Mouse (Mus musculus): ENCODE results near the gene Zfp526. TPM values are rescaled to one million over a fixed set of nuclear protein-coding genes. Genes with fewer than 3 reads are reported as not detected.

Zfp526 gene
- total and polyA plus RNA-seq, 3 experiments: 2.2 to 7.0 (median 6.5) TPM

- no peaks in the 10 kb centered on the region for H3K79me2 ChIP-seq (replicated peaks; ENCODE audit: control insufficient read depth, extremely low read depth, insufficient read depth, poor library complexity, severe bottlenecking)
- no peaks in the 10 kb centered on the region for H3K9me3 ChIP-seq (replicated peaks; ENCODE audit: low read length)
- in situ Hi-C loops (cut with MboI; ENCODE audit: low pct_ligation_motif_present, low pct_unique_long_range_greater_than_20kb, low sequenced_read_pairs): loop anchor here (5.0 to 10.0 kb wide), 2 partner anchors 48 to 94 kb away; no protein-coding TSS in a partner anchor
- peak overlapping the region; percentile 88 for H3K4me2 ChIP-seq (ENCODE audit: insufficient read depth, low read depth, poor library complexity, severe bottlenecking)
- no peak overlapping the region for H3K27ac ChIP-seq (ENCODE audit: insufficient read depth, low read depth)
- TF ChIP-seq HCFC1 (IDR thresholded peaks at IDR 0.05; ENCODE audit: low read depth, low read length): no peak
- no peak for TF ChIP-seq POLR2AphosphoS2 (IDR thresholded peaks at IDR 0.05; ENCODE audit: low read depth, low read length)
- no peak for TF ChIP-seq KAT2A (IDR thresholded peaks at IDR 0.05; ENCODE audit: insufficient replicate concordance, low read length)
- no peak for TF ChIP-seq MAFK (IDR thresholded peaks at IDR 0.05; ENCODE audit: insufficient replicate concordance, low read length)
- no peak for TF ChIP-seq RCOR1 (conservative IDR thresholded peaks at IDR 0.05; ENCODE audit: low read depth, low read length)
- TF ChIP-seq TBP (conservative IDR thresholded peaks at IDR 0.05; ENCODE audit: low read depth, low read length): no peak
- TF ChIP-seq JUND (conservative IDR thresholded peaks at IDR 0.05; ENCODE audit: low read depth, low read length): no peak
- TF ChIP-seq MEF2A (IDR thresholded peaks at IDR 0.05; ENCODE audit: borderline replicate concordance, low read depth, low read length): no peak
- TF ChIP-seq MXI1 (IDR thresholded peaks at IDR 0.05; ENCODE audit: low read depth, low read length): no peak
- no peak for TF ChIP-seq JUN (IDR thresholded peaks at IDR 0.05; ENCODE audit: insufficient read depth, low read depth, low read length)
- no peak for TF ChIP-seq ETS1 (conservative IDR thresholded peaks at IDR 0.05; ENCODE audit: low read depth, low read length)
- dilution Hi-C loops (cut with MboI; ENCODE audit: extremely low pct_ligation_motif_present, extremely low pct_unique_long_range_greater_than_20kb, low sequenced_read_pairs): no loop called here
- peak overlapping the region; percentile 15 for H3K9ac ChIP-seq (ENCODE audit: insufficient read depth, low read depth)
- no peaks in the 10 kb centered on the region for H3K36me3 ChIP-seq (replicated peaks in 1 of 2; ENCODE audit: control insufficient read depth in 1 of 2, insufficient read depth in 1 of 2, low read length in 1 of 2)
- peaks cover 61% of the 10 kb centered on the region for H3K27me3 ChIP-seq (replicated peaks)
- H3K4me1 ChIP-seq (ENCODE audit: control insufficient read depth in 1 of 2, insufficient read depth in 2 of 2): peaks cover 7 to 37% of the 10 kb centered on the region in 2 experiments; a peak in 3 of 4 replicates
- peak overlapping the region in 2 of 3 experiments; percentile 23 to 60 for H3K4me3 ChIP-seq (replicated peaks in 1 of 3; ENCODE audit: low read depth in 2 of 3, low read length in 2 of 3, poor library complexity in 1 of 3)
- DNase-seq (ENCODE audit: extremely low read depth): no peak
Measured at GRCm38 (mm10) chr7:25180512-25180911, 40.7 kb upstream of the Zfp526 start.

GRCm38 (mm10) chr7:25181331-25181790 lies 39.9 kb upstream of the Zfp526 start:
- Histone ChIP-seq H3K4me1 (ENCODE audit: control insufficient read depth in 1 of 2, insufficient read depth in 2 of 2) (peaks cover 7 to 37% of the 10 kb centered on the region in 2 experiments; a peak in 3 of 4 replicates), H3K9me3 (replicated peaks; ENCODE audit: low read length) (no peaks in the 10 kb centered on the region), H3K4me2 (ENCODE audit: insufficient read depth, low read depth, poor library complexity, severe bottlenecking) (peak overlapping the region; percentile 88), H3K36me3 (replicated peaks in 1 of 2; ENCODE audit: control insufficient read depth in 1 of 2, insufficient read depth in 1 of 2, low read length in 1 of 2) (no peaks in the 10 kb centered on the region), H3K4me3 (replicated peaks in 1 of 3; ENCODE audit: low read depth in 2 of 3, low read length in 2 of 3, poor library complexity in 1 of 3) (peak overlapping the region in 2 of 3 experiments; percentile 3 to 33), H3K79me2 (replicated peaks; ENCODE audit: control insufficient read depth, extremely low read depth, insufficient read depth, poor library complexity, severe bottlenecking) (no peaks in the 10 kb centered on the region), H3K27ac (ENCODE audit: insufficient read depth, low read depth) (no peak overlapping the region), H3K27me3 (replicated peaks) (peaks cover 52% of the 10 kb centered on the region), H3K9ac (ENCODE audit: insufficient read depth, low read depth) (peak overlapping the region; percentile 15; the same call in 1 of the 2 replicates)
- TF ChIP-seq MYC (IDR thresholded peaks at IDR 0.05; ENCODE audit: low read depth, low read length) (peak; percentile 44; the same call in 1 of the 2 replicates), POLR2A (IDR thresholded peaks at IDR 0.05; ENCODE audit: low read depth, low read length) (peak; percentile 40; the same call in 1 of the 2 replicates), RAD21 (IDR thresholded peaks at IDR 0.05; ENCODE audit: low read depth, low read length) (peak; percentile 55), MAX (IDR thresholded peaks at IDR 0.05; ENCODE audit: low read length) (peak; percentile 53; the same call in 1 of the 2 replicates), SIN3A (IDR thresholded peaks at IDR 0.05; ENCODE audit: low read length) (peak; percentile 47; the same call in 1 of the 2 replicates), GABPA (IDR thresholded peaks at IDR 0.05; ENCODE audit: insufficient replicate concordance, low read depth, low read length) (no peak), BHLHE40 (IDR thresholded peaks at IDR 0.05; ENCODE audit: low read depth, low read length) (peak; percentile 96), ZKSCAN1 (IDR thresholded peaks at IDR 0.05; ENCODE audit: borderline replicate concordance, low read depth, low read length) (no peak), USF2 (conservative IDR thresholded peaks at IDR 0.05; ENCODE audit: low read depth, low read length) (no peak), RCOR1 (conservative IDR thresholded peaks at IDR 0.05; ENCODE audit: low read depth, low read length) (no peak), ELF1 (IDR thresholded peaks at IDR 0.05; ENCODE audit: low read depth, low read length) (peak; percentile 56; the same call in 1 of the 2 replicates), MAFK (IDR thresholded peaks at IDR 0.05; ENCODE audit: insufficient replicate concordance, low read length) (no peak), CTCF (conservative IDR thresholded peaks at IDR 0.05 in 1 of 2, IDR thresholded peaks at IDR 0.05 in 1 of 2; ENCODE audit: low read depth in 2 of 2, low read length in 2 of 2) (peak; percentile 47 to 84), TBP (conservative IDR thresholded peaks at IDR 0.05; ENCODE audit: low read depth, low read length) (0 out of 2 replicates have a peak, but pooled peaks have one; percentile 48), KAT2A (IDR thresholded peaks at IDR 0.05; ENCODE audit: insufficient replicate concordance, low read length) (no peak), SMC3 (IDR thresholded peaks at IDR 0.05; ENCODE audit: low read depth, low read length) (peak; percentile 81)
- dilution Hi-C loops (cut with MboI; ENCODE audit: extremely low pct_ligation_motif_present, extremely low pct_unique_long_range_greater_than_20kb, low sequenced_read_pairs): no loop called here
- peak; percentile 58 for DNase-seq (ENCODE audit: extremely low read depth)
- in situ Hi-C loops (cut with MboI; ENCODE audit: low pct_ligation_motif_present, low pct_unique_long_range_greater_than_20kb, low sequenced_read_pairs): loop anchor here (5.0 to 10.0 kb wide), 2 partner anchors 49 to 93 kb away; no protein-coding TSS in a partner anchor
